Comparison of ENCODE assay signal across 24 mouse cellular contexts in genomic region chr15:62644744-62645143, GRCm38 (mm10).
"Had no signal": no experiment of that assay in that cellular context is flagged by ENCODE, and none has a peak within 500 bp of the region (broad histone marks: within the 10 kb centered on the region; RNA-seq: fewer than 3 reads in every experiment).

No protein-coding gene starts in this region.

- H3K4me3 ChIP-seq: heart, embryonic 10.5 days; heart, embryonic 12.5 days; hindbrain, embryonic 13.5 days; hindbrain, embryonic 15.5 days; kidney, embryonic 15.5 days; limb, embryonic 13.5 days; limb, embryonic 15.5 days; liver, embryonic 13.5 days had no signal

- H3K36me3 ChIP-seq: heart, embryonic 10.5 days; heart, embryonic 12.5 days; hindbrain, embryonic 13.5 days; hindbrain, embryonic 15.5 days; kidney, embryonic 15.5 days; limb, embryonic 13.5 days; limb, embryonic 15.5 days; liver, embryonic 13.5 days had no signal

- H3K4me1 ChIP-seq: heart, embryonic 10.5 days; heart, embryonic 12.5 days; hindbrain, embryonic 13.5 days; hindbrain, embryonic 15.5 days; kidney, embryonic 15.5 days; limb, embryonic 13.5 days; limb, embryonic 15.5 days had no signal

- H3K9me3 ChIP-seq: heart, embryonic 10.5 days; heart, embryonic 12.5 days; hindbrain, embryonic 13.5 days; hindbrain, embryonic 15.5 days; kidney, embryonic 15.5 days; limb, embryonic 13.5 days; limb, embryonic 15.5 days; liver, embryonic 13.5 days had no signal

- H3K4me2 ChIP-seq: heart, embryonic 12.5 days; hindbrain, embryonic 13.5 days; hindbrain, embryonic 15.5 days; kidney, embryonic 15.5 days; limb, embryonic 13.5 days; limb, embryonic 15.5 days; liver, embryonic 13.5 days had no signal

- ATAC-seq: hindbrain, postnatal 0 days; intestine, embryonic 16.5 days had no signal

- H3K27me3 ChIP-seq: heart, embryonic 12.5 days; hindbrain, embryonic 13.5 days; hindbrain, embryonic 15.5 days; kidney, embryonic 15.5 days; limb, embryonic 13.5 days; limb, embryonic 15.5 days; liver, embryonic 13.5 days had no signal

- H3K27ac ChIP-seq: heart, embryonic 10.5 days; hindbrain, embryonic 13.5 days; hindbrain, embryonic 15.5 days; hindbrain, postnatal 0 days; kidney, embryonic 15.5 days; kidney, postnatal 0 days; limb, embryonic 13.5 days; limb, embryonic 15.5 days; liver, embryonic 13.5 days had no signal

- H3K9ac ChIP-seq: heart, embryonic 12.5 days; hindbrain, embryonic 13.5 days; hindbrain, embryonic 15.5 days; kidney, embryonic 15.5 days; limb, embryonic 13.5 days; limb, embryonic 15.5 days; liver, embryonic 13.5 days had no signal

- DNase-seq: gastrocnemius, postnatal 14 days; gastrocnemius, postnatal 36 days; heart, adult 18-20 months; heart, postnatal 14 days; heart, postnatal 36 days; kidney, adult 11 months; kidney, adult 2 months; kidney, adult 9 months; kidney, postnatal 14 days; kidney, postnatal 36 days; layer of hippocampus, adult 9-11 months; layer of hippocampus, postnatal 36 days; left cerebral cortex, postnatal 4 days; liver, embryonic 13.5 days had no signal
